Mouse (Mus musculus): Measurements from ENCODE around the gene AI182371. TPM values are rescaled to one million over a fixed set of nuclear protein-coding genes. Genes with fewer than 3 reads are reported as not detected.
A peak's percentile ranks its signal among the peaks of the same experiment; 100 is the strongest.

The AI182371 gene
- total and polyA plus RNA-seq, 3 experiments = 0.08 to 3.6 (median 1.6) TPM

DNA sequence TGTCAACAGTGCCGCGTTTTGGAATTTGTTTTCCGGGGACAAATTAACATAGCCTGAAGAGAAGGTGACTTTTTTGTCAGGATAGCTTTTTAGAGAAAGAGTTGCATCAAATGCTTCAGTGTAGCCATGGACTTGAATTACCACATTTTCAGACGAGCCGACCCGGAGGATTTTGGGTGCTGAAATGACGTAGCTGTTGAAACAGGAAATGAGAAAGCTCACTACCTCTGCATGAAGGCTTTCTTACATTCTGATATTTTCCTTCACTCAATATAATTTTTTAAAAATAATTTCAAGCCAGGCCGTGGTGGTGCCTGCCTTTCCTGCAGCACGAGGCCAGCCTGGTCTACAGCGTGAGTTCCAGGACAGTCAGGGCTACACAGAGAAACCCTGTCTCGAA lies 44.1 kb downstream of the AI182371 start:
- H3K27me3 ChIP-seq (ENCODE audit: insufficient read depth, low read length) = peaks cover 2% of the 10 kb centered on the region; the same call in 1 of the 2 replicates
- no peaks in the 10 kb centered on the region for H3K9me3 ChIP-seq (replicated peaks)
- ATAC-seq (ENCODE audit: extremely low read depth, insufficient number of reproducible peaks, low FRiP score, poor library complexity, severe bottlenecking) = no peak
- no peak overlapping the region for H3K4me3 ChIP-seq (ENCODE audit: low read depth, low read length)
- no peak for DNase-seq (ENCODE audit: low spot score)
- TF ChIP-seq TAL1 (conservative IDR thresholded peaks at IDR 0.05; ENCODE audit: low read depth, low read length) (no peak), CTCF (IDR thresholded peaks at IDR 0.05; ENCODE audit: low read depth, low read length) (no peak), GATA2 (IDR thresholded peaks at IDR 0.05; ENCODE audit: borderline replicate concordance, low read depth, low read length) (no peak), POLR2AphosphoS5 (IDR thresholded peaks at IDR 0.05; ENCODE audit: insufficient replicate concordance, low read depth, low read length) (no peak), GATA1 (IDR thresholded peaks at IDR 0.05; ENCODE audit: borderline replicate concordance, low read length) (no peak)
- no peaks in the 10 kb centered on the region; the same call in 1 of the 2 replicates for H3K4me1 ChIP-seq (ENCODE audit: insufficient read depth, low read depth, low read length)
- H3K36me3 ChIP-seq (replicated peaks) = no peaks in the 10 kb centered on the region

- Histone ChIP-seq H3K36me3 (replicated peaks) (no peaks in the 10 kb centered on the region), H3K4me1 (ENCODE audit: insufficient read depth, low read depth, low read length) (no peaks in the 10 kb centered on the region), H3K4me3 (ENCODE audit: low read depth, low read length) (no peak overlapping the region), H3K9me3 (replicated peaks) (no peaks in the 10 kb centered on the region), H3K27me3 (ENCODE audit: insufficient read depth, low read length) (peaks cover 22% of the 10 kb centered on the region)
- ATAC-seq (ENCODE audit: extremely low read depth, insufficient number of reproducible peaks, low FRiP score, poor library complexity, severe bottlenecking) (no peak), DNase-seq (ENCODE audit: low spot score) (no peak)
- no peak for TF ChIP-seq GATA1 (IDR thresholded peaks at IDR 0.05; ENCODE audit: borderline replicate concordance, low read length)
- no peak for TF ChIP-seq GATA2 (IDR thresholded peaks at IDR 0.05; ENCODE audit: borderline replicate concordance, low read depth, low read length)
- TF ChIP-seq POLR2AphosphoS5 (IDR thresholded peaks at IDR 0.05; ENCODE audit: insufficient replicate concordance, low read depth, low read length) = no peak
- peak; percentile 59; the same call in 1 of the 2 replicates for TF ChIP-seq CTCF (IDR thresholded peaks at IDR 0.05; ENCODE audit: low read depth, low read length)
- TF ChIP-seq TAL1 (conservative IDR thresholded peaks at IDR 0.05; ENCODE audit: low read depth, low read length) = no peak
Observed at GRCm38 (mm10) chr2:35048851-35049250, 52.5 kb downstream of the AI182371 start.

DNA sequence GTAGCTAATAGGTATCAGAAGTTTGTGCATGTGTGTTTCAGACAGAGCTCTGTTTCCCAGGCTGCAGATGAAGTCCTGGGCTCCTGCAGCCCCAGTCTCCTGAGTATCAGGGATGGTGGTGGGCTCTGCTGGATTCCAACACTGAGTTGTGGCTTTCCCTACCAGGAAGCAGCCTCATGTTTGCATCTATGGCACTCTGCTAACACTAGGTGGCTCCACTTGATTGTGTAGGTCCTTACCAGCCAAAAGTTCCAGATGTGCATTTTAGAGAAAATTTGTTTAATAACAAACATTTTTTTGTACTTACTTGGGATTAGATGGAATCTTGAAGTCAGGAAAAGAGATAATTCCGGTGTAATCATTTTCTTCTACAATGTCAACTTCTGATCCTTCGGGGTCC lies 56.4 kb downstream of the AI182371 start:
- TF ChIP-seq CTCF (IDR thresholded peaks at IDR 0.05; ENCODE audit: low read depth, low read length) (peak; percentile 36; the same call in 1 of the 2 replicates), TAL1 (conservative IDR thresholded peaks at IDR 0.05; ENCODE audit: low read depth, low read length) (no peak)
- peaks cover 14% of the 10 kb centered on the region; the same call in 1 of the 2 replicates for H3K27me3 ChIP-seq (ENCODE audit: insufficient read depth, low read length)
- H3K9me3 ChIP-seq (replicated peaks) = no peaks in the 10 kb centered on the region
- no peaks in the 10 kb centered on the region for H3K4me1 ChIP-seq (ENCODE audit: insufficient read depth, low read depth, low read length)
- no peak overlapping the region for H3K4me3 ChIP-seq (ENCODE audit: low read depth, low read length)
- ATAC-seq (ENCODE audit: extremely low read depth, insufficient number of reproducible peaks, low FRiP score, poor library complexity, severe bottlenecking) = no peak
- H3K36me3 ChIP-seq (replicated peaks) = no peaks in the 10 kb centered on the region
- DNase-seq (ENCODE audit: low spot score) = peak; percentile 6

DNA sequence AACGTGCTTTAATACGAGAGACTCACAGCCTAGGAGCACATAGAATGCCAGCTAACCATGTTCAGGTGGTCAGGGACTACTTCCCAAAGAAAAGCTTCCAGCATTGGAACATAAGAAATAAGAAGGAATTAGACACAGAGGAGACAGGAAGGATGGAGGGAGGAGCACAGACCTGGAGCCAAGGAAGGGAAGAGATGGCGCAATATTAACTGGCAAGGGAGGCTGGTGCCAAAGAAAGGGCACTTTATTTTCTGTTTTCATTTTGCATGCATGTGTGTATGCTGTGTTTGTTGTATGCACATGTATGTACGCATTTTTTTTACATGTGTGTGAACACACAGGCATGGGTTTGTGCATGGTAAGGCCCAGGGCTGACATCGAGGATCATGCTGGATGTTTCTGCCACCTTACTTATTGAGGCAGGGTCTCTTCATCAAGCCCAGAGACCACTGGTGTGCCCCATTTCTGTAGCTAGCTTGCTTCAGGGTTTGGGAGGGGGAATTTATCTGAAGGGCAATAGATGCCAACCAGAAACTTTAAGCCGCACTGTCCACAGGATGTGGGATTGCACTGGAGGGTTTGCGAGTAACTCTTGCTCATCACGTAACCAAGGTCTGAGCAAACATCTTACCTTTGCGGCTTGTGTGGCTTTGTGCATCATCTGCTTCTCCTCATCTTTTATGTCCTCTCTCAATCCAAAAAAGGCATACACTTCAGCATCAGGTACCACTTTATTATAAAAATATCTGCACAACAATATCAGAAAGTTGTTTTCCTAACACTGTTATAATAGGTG lies 62.6 kb downstream of the AI182371 start:
- DNase-seq (ENCODE audit: low spot score) = no peak
- TF ChIP-seq CTCF (IDR thresholded peaks at IDR 0.05; ENCODE audit: low read depth, low read length) (no peak), TAL1 (conservative IDR thresholded peaks at IDR 0.05; ENCODE audit: low read depth, low read length) (no peak), POLR2AphosphoS5 (IDR thresholded peaks at IDR 0.05; ENCODE audit: insufficient replicate concordance, low read depth, low read length) (no peak), GATA1 (IDR thresholded peaks at IDR 0.05; ENCODE audit: borderline replicate concordance, low read length) (no peak), GATA2 (IDR thresholded peaks at IDR 0.05; ENCODE audit: borderline replicate concordance, low read depth, low read length) (no peak)
- H3K4me1 ChIP-seq (ENCODE audit: insufficient read depth, low read depth, low read length) = no peaks in the 10 kb centered on the region

More for the DNA sequence above, 62.6 kb downstream of the AI182371 start:
- no peaks in the 10 kb centered on the region for H3K9me3 ChIP-seq (replicated peaks)
- no peak for ATAC-seq (ENCODE audit: extremely low read depth, insufficient number of reproducible peaks, low FRiP score, poor library complexity, severe bottlenecking)
- no peaks in the 10 kb centered on the region for H3K36me3 ChIP-seq (replicated peaks)
- H3K4me3 ChIP-seq (ENCODE audit: low read depth, low read length) = no peak overlapping the region
- peaks cover 19% of the 10 kb centered on the region for H3K27me3 ChIP-seq (ENCODE audit: insufficient read depth, low read length)

Other genes with a start within 250 kb of the AI182371 start
- gene Cutal, start 227.1 kb downstream of the AI182371 start, total RNA-seq (2014; fragmentation: Nextera tagmentation) = not detected in 2 replicates
- 0.06 TPM in 1 of 2 replicates, not detected in the other for gene Cutal, start 227.1 kb downstream of the AI182371 start, total RNA-seq (2017)
- 0.02 TPM in 1 of 2 replicates, not detected in the other for gene Cutal, start 227.1 kb downstream of the AI182371 start, polyA plus RNA-seq (2012)
- 76.4 and 77.9 TPM in 2 replicates for gene Psmd5, start 226.6 kb downstream of the AI182371 start, total RNA-seq (2014; fragmentation: Nextera tagmentation)
- 44.7 and 49.3 TPM in 2 replicates for gene Psmd5, start 226.6 kb downstream of the AI182371 start, total RNA-seq (2017)
- gene Psmd5, start 226.6 kb downstream of the AI182371 start, polyA plus RNA-seq (2012) = 12.0 and 13.4 TPM in 2 replicates
- gene Phf19, start 187.5 kb downstream of the AI182371 start, total RNA-seq (2014; fragmentation: Nextera tagmentation) = not detected in 2 replicates
- gene Phf19, start 187.5 kb downstream of the AI182371 start, total RNA-seq (2017) = 0.52 and 0.66 TPM in 2 replicates
- gene Phf19, start 187.5 kb downstream of the AI182371 start, polyA plus RNA-seq (2012) = 0.01 and 0.02 TPM in 2 replicates
- gene Traf1, start 139.8 kb downstream of the AI182371 start, total RNA-seq (2014; fragmentation: Nextera tagmentation) = not detected in 2 replicates
- gene Traf1, start 139.8 kb downstream of the AI182371 start, total RNA-seq (2017) = 0.12 and 0.27 TPM in 2 replicates
- gene Traf1, start 139.8 kb downstream of the AI182371 start, polyA plus RNA-seq (2012) = not detected in 2 replicates
- not detected in 2 replicates for gene Hc, start 40.1 kb downstream of the AI182371 start, total RNA-seq (2014; fragmentation: Nextera tagmentation)
- gene Hc, start 40.1 kb downstream of the AI182371 start, total RNA-seq (2017) = 0.22 and 0.23 TPM in 2 replicates
- not detected in 2 replicates for gene Hc, start 40.1 kb downstream of the AI182371 start, polyA plus RNA-seq (2012)
- 86.1 and 93.5 TPM in 2 replicates for gene Cntrl, start 7.9 kb upstream of the AI182371 start, total RNA-seq (2014; fragmentation: Nextera tagmentation)
- gene Cntrl, start 7.9 kb upstream of the AI182371 start, total RNA-seq (2017) = 62.7 and 70.5 TPM in 2 replicates
- gene Cntrl, start 7.9 kb upstream of the AI182371 start, polyA plus RNA-seq (2012) = 11.0 and 13.7 TPM in 2 replicates
- gene Rab14, start 99.6 kb upstream of the AI182371 start, total RNA-seq (2014; fragmentation: Nextera tagmentation) = 186 and 192 TPM in 2 replicates
- 121 and 127 TPM in 2 replicates for gene Rab14, start 99.6 kb upstream of the AI182371 start, total RNA-seq (2017)
- 1,231 and 1,479 TPM in 2 replicates for gene Rab14, start 99.6 kb upstream of the AI182371 start, polyA plus RNA-seq (2012)
- 6.0 and 11.1 TPM in 2 replicates for gene Gsn, start 154.8 kb upstream of the AI182371 start, total RNA-seq (2014; fragmentation: Nextera tagmentation)
- 22.3 and 24.5 TPM in 2 replicates for gene Gsn, start 154.8 kb upstream of the AI182371 start, total RNA-seq (2017)
- 14.8 and 18.3 TPM in 2 replicates for gene Gsn, start 154.8 kb upstream of the AI182371 start, polyA plus RNA-seq (2012)
- 11.1 and 51.4 TPM in 2 replicates for gene Stom, start 235.4 kb upstream of the AI182371 start, total RNA-seq (2014; fragmentation: Nextera tagmentation)
- 12.3 and 13.7 TPM in 2 replicates for gene Stom, start 235.4 kb upstream of the AI182371 start, total RNA-seq (2017)
- gene Stom, start 235.4 kb upstream of the AI182371 start, polyA plus RNA-seq (2012) = 3.1 and 3.4 TPM in 2 replicates

Measured in G1E (cell line).